Mouse (Mus musculus): ENCODE measurements around the gene Pakap. TPM values are rescaled to one million over a fixed set of nuclear protein-coding genes. Genes with fewer than 3 reads are reported as not detected.

The Pakap gene
- polyA plus RNA-seq, 1 experiment from 2014 or later: 21.4 TPM

DNA sequence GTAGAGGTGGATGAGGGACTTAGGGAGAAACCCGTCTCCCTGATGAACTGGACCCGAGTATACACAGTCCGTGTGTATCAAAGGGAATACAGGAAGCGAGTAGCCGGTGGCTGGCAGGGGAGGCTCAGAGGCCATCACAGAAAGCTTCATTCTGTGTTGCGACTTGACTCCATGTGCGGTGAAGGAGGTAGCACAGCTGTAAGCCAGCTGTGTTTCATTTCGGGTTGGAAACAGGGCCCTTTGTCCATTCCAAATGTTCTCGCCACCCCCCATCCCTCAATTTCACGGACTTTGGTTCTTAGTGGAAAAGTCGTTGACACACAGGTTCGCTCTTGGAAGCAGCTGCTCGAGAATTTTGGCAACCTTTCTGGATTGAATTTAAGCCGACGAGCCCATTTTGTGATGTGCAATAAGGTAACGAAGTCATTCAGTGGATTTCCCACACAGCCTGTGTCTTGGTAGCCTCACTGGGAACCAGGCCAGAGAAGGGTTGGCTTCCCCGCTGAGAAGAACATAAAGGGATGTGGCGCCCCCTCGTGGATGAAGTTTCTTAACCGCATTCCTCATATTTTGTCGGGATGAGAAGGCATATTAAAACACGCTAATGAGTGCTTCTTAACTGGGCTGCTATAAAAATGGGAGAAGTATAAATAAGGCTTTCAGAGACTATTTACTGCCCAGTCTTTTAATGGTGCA lies 39.4 kb downstream of the Pakap start:
- H3K4me3 ChIP-seq (ENCODE audit: low read depth, low read length): no peak overlapping the region
- WGBS: 47% methylated on average over 22 of the region's 22 CpGs
- no peak overlapping the region for H3K27ac ChIP-seq (ENCODE audit: low read depth, low read length)
- H3K9ac ChIP-seq (ENCODE audit: low read length): no peak overlapping the region
- no peaks in the 10 kb centered on the region for H3K36me3 ChIP-seq (ENCODE audit: control insufficient read depth, insufficient read depth, low read length)
- peak; percentile 30; the same call in 1 of the 2 replicates for ATAC-seq (ENCODE audit: low FRiP score)
- no peaks in the 10 kb centered on the region for H3K27me3 ChIP-seq (ENCODE audit: control insufficient read depth, insufficient read depth, low read length)
- H3K9me3 ChIP-seq (ENCODE audit: control insufficient read depth, low read length): no peaks in the 10 kb centered on the region
- H3K4me2 ChIP-seq: no peak overlapping the region
- peaks cover 3% of the 10 kb centered on the region; the same call in 1 of the 2 replicates for H3K4me1 ChIP-seq (ENCODE audit: control insufficient read depth, insufficient read depth, low read length)
- peak; percentile 98 for DNase-seq (ENCODE audit: low spot score, missing footprints)

DNA sequence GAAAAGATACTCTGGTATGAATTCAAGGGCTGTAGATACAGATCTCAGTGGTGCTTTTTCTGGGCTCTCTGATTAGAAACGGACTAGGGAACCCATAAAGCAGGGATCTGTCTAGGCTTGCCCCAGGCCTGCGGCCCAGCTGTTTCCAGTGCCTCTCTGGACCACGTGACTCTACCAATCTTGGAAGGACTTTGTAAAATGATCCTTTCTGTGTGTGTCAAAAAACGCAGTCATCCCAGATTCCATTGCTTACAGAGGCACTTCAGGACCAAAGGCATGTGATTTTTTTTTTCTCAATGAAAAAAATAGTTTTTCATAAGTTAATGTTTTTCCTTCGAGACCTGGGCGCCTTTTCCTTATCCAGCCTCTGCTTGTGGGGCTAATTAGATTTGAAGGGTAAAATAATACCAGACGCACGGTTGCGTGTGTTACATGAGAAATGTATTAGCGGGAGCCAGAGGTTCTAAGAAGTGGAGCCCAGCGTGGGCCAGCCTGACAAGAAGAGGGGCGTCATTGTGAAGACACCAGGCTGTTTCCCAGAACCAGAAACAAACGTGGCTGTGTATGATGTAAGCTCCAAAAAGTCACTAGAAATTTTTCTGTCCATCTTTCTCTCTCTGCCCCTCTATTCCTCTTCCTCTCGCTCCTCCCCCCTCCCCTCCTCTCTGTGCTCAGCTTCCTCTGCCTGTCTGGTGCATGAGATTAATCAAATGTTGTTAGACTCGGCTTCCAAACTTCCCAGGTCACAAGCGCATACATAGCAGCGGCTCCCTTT lies 43.5 kb downstream of the Pakap start:
- ATAC-seq (ENCODE audit: low FRiP score) (no peak), DNase-seq (ENCODE audit: low spot score, missing footprints) (no peak)
- Histone ChIP-seq H3K27ac (ENCODE audit: low read depth, low read length) (no peak overlapping the region; the same call in 1 of the 2 replicates), H3K36me3 (ENCODE audit: control insufficient read depth, insufficient read depth, low read length) (no peaks in the 10 kb centered on the region), H3K4me1 (ENCODE audit: control insufficient read depth, insufficient read depth, low read length) (peaks cover 3% of the 10 kb centered on the region; the same call in 1 of the 2 replicates), H3K9ac (ENCODE audit: low read length) (no peak overlapping the region), H3K27me3 (ENCODE audit: control insufficient read depth, insufficient read depth, low read length) (no peaks in the 10 kb centered on the region), H3K4me2 (no peak overlapping the region), H3K4me3 (ENCODE audit: low read depth, low read length) (no peak overlapping the region), H3K9me3 (ENCODE audit: control insufficient read depth, low read length) (no peaks in the 10 kb centered on the region)
- WGBS: 58% methylated on average over 17 of the region's 17 CpGs

DNA sequence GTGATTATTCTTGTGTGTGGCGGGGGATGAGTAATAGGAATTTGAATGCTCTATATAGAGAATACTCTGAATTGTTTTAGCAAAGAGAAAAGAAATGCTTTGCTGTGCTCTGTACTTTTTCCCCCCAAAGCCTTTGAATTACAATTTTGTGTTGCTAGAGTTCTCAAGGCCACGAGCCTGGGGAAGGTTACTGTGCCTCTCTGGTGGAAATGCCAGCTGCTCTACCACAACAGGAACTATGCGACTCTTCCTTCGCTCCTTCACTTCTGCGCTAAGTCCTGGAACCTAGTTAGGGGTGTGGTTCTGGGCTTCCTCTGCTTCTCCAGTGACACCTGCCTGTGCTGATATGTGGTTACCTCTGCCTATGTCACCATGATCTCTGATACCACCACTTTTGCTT lies 44.7 kb downstream of the Pakap start:
- ATAC-seq (ENCODE audit: low FRiP score): no peak
- no peaks in the 10 kb centered on the region for H3K36me3 ChIP-seq (ENCODE audit: control insufficient read depth, insufficient read depth, low read length)
- no peak for DNase-seq (ENCODE audit: low spot score, missing footprints)
- 93% methylated on average over 5 of the region's 5 CpGs for WGBS
- no peak overlapping the region for H3K4me3 ChIP-seq (ENCODE audit: low read depth, low read length)
- H3K27me3 ChIP-seq (ENCODE audit: control insufficient read depth, insufficient read depth, low read length): no peaks in the 10 kb centered on the region
- no peak overlapping the region for H3K27ac ChIP-seq (ENCODE audit: low read depth, low read length)
- H3K9ac ChIP-seq (ENCODE audit: low read length): no peak overlapping the region
- no peak overlapping the region for H3K4me2 ChIP-seq
- no peaks in the 10 kb centered on the region for H3K9me3 ChIP-seq (ENCODE audit: control insufficient read depth, low read length)
- peaks cover 3% of the 10 kb centered on the region; the same call in 1 of the 2 replicates for H3K4me1 ChIP-seq (ENCODE audit: control insufficient read depth, insufficient read depth, low read length)

DNA sequence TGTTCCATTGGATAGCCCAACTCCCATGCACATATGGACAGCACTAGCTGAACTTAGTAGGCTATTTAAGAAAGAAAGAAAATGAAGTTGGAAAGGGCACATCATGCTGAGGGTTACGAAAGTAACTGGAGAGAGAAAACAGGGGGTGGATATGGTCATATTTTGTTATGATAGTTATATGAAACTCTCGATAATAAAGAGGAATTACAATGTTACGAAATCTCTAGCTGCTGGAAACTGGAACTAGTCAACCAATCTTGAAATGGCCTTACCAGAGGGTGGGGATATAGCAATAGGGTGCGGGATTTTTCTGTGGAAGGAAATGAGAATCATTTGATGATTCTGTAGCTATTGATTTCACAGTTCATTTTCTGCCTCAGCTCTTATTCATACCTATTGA lies 46.7 kb downstream of the Pakap start:
- 88% methylated on average over 4 of the region's 4 CpGs for WGBS
- H3K4me2 ChIP-seq: no peak overlapping the region
- H3K27ac ChIP-seq (ENCODE audit: low read depth, low read length): no peak overlapping the region
- no peaks in the 10 kb centered on the region for H3K9me3 ChIP-seq (ENCODE audit: control insufficient read depth, low read length)
- ATAC-seq (ENCODE audit: low FRiP score) (no peak), DNase-seq (ENCODE audit: low spot score, missing footprints) (no peak)
- no peaks in the 10 kb centered on the region for H3K27me3 ChIP-seq (ENCODE audit: control insufficient read depth, insufficient read depth, low read length)
- H3K9ac ChIP-seq (ENCODE audit: low read length): no peak overlapping the region
- H3K4me3 ChIP-seq (ENCODE audit: low read depth, low read length): no peak overlapping the region
- peaks cover 3% of the 10 kb centered on the region; the same call in 1 of the 2 replicates for H3K4me1 ChIP-seq (ENCODE audit: control insufficient read depth, insufficient read depth, low read length)
- H3K36me3 ChIP-seq (ENCODE audit: control insufficient read depth, insufficient read depth, low read length): no peaks in the 10 kb centered on the region

GRCm38 (mm10) chr4:57618743-57619142 lies 50.8 kb downstream of the Pakap start:
- WGBS: 94% methylated on average over 6 of the region's 6 CpGs
- H3K36me3 ChIP-seq (ENCODE audit: control insufficient read depth, insufficient read depth, low read length): no peaks in the 10 kb centered on the region
- H3K4me1 ChIP-seq (ENCODE audit: control insufficient read depth, insufficient read depth, low read length): no peaks in the 10 kb centered on the region
- no peak for DNase-seq (ENCODE audit: low spot score, missing footprints)
- no peak overlapping the region for H3K9ac ChIP-seq (ENCODE audit: low read length)
- H3K27ac ChIP-seq (ENCODE audit: low read depth, low read length): no peak overlapping the region
- no peak overlapping the region for H3K4me3 ChIP-seq (ENCODE audit: low read depth, low read length)
- no peaks in the 10 kb centered on the region for H3K9me3 ChIP-seq (ENCODE audit: control insufficient read depth, low read length)
- ATAC-seq (ENCODE audit: low FRiP score): no peak
- H3K27me3 ChIP-seq (ENCODE audit: control insufficient read depth, insufficient read depth, low read length): no peaks in the 10 kb centered on the region
- no peak overlapping the region for H3K4me2 ChIP-seq

DNA sequence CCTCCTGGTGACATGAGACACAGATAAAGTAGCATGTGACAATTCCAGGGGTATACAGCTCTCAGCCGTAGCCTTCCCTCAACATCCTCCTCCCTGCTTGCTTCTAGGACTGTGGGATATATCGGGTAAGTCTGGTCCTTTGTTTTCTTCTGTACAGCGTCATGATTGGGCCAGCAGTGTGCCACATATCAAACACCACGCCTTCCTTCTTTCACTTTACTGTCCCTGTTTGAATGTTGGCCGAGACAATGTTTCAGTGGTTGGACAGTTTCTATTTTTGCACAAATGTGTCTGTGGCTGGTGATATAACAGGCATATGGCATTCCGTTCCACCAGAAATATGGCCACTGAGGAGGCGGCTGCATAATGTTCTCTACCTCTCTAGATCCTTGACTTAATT lies 54.8 kb downstream of the Pakap start:
- Histone ChIP-seq H3K9me3 (ENCODE audit: control insufficient read depth, low read length) (no peaks in the 10 kb centered on the region), H3K9ac (ENCODE audit: low read length) (no peak overlapping the region), H3K27ac (ENCODE audit: low read depth, low read length) (no peak overlapping the region), H3K4me1 (ENCODE audit: control insufficient read depth, insufficient read depth, low read length) (no peaks in the 10 kb centered on the region), H3K36me3 (ENCODE audit: control insufficient read depth, insufficient read depth, low read length) (no peaks in the 10 kb centered on the region), H3K27me3 (ENCODE audit: control insufficient read depth, insufficient read depth, low read length) (no peaks in the 10 kb centered on the region), H3K4me2 (no peak overlapping the region), H3K4me3 (ENCODE audit: low read depth, low read length) (no peak overlapping the region)
- 90% methylated on average over 7 of the region's 7 CpGs for WGBS
- ATAC-seq (ENCODE audit: low FRiP score): no peak
- no peak for DNase-seq (ENCODE audit: low spot score, missing footprints)

DNA sequence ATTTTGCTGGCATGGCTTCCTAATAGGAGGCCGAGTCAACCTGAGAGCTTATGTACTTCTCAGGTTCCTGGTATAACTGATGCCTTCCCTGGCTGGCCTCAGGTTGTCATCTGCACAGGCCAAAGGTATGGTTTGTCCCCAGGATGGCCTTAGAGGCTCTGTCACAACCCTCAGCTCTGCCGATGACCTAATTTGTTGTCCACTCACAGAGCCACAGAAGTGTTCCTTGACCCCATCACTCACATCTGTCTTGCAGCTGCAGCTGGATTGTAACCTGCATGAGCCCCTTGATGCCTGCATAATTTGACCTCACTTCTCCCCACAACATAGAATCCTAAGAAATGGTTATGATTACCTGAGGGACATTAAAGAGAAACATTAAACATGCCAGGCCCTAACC lies 56.8 kb downstream of the Pakap start:
- H3K4me2 ChIP-seq: no peak overlapping the region
- H3K4me1 ChIP-seq (ENCODE audit: control insufficient read depth, insufficient read depth, low read length): no peaks in the 10 kb centered on the region
- H3K9ac ChIP-seq (ENCODE audit: low read length): no peak overlapping the region
- 94% methylated on average over 2 of the region's 2 CpGs for WGBS
- no peak overlapping the region for H3K27ac ChIP-seq (ENCODE audit: low read depth, low read length)
- ATAC-seq (ENCODE audit: low FRiP score) (no peak), DNase-seq (ENCODE audit: low spot score, missing footprints) (no peak)
- no peaks in the 10 kb centered on the region for H3K36me3 ChIP-seq (ENCODE audit: control insufficient read depth, insufficient read depth, low read length)
- no peak overlapping the region for H3K4me3 ChIP-seq (ENCODE audit: low read depth, low read length)
- no peaks in the 10 kb centered on the region for H3K9me3 ChIP-seq (ENCODE audit: control insufficient read depth, low read length)
- H3K27me3 ChIP-seq (ENCODE audit: control insufficient read depth, insufficient read depth, low read length): no peaks in the 10 kb centered on the region

DNA sequence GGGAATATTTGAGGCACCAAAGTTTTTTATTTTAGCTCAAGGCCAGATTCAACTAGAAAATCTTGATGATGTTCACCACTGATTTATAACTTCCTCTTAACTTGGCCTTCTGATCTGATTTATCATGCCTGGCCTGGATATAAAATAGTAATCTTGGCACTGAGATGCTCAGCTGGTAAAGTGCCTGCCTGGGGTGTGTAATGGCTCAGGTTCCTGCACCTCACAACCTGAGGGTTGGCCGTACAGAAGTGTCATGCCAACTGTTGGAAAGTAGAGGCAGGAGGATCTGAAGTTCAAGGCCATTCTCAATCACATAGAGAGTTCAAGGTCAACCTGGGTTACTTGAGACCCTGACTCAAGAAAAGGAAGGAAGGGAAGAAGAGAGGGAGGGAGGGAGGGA lies 57.3 kb downstream of the Pakap start:
- Histone ChIP-seq H3K9ac (ENCODE audit: low read length) (no peak overlapping the region), H3K27ac (ENCODE audit: low read depth, low read length) (no peak overlapping the region), H3K4me2 (no peak overlapping the region), H3K9me3 (ENCODE audit: control insufficient read depth, low read length) (no peaks in the 10 kb centered on the region), H3K27me3 (ENCODE audit: control insufficient read depth, insufficient read depth, low read length) (no peaks in the 10 kb centered on the region), H3K4me1 (ENCODE audit: control insufficient read depth, insufficient read depth, low read length) (no peaks in the 10 kb centered on the region), H3K4me3 (ENCODE audit: low read depth, low read length) (no peak overlapping the region), H3K36me3 (ENCODE audit: control insufficient read depth, insufficient read depth, low read length) (no peaks in the 10 kb centered on the region)
- ATAC-seq (ENCODE audit: low FRiP score) (no peak), DNase-seq (ENCODE audit: low spot score, missing footprints) (peak; percentile 65)
- WGBS: 100% methylated on average over 1 of the region's 1 CpGs

- no peak overlapping the region for H3K4me2 ChIP-seq
- H3K9me3 ChIP-seq (ENCODE audit: control insufficient read depth, low read length): no peaks in the 10 kb centered on the region
- 80% methylated on average over 1 of the region's 1 CpGs for WGBS
- ATAC-seq (ENCODE audit: low FRiP score): no peak
- no peaks in the 10 kb centered on the region for H3K4me1 ChIP-seq (ENCODE audit: control insufficient read depth, insufficient read depth, low read length)
- no peak overlapping the region for H3K9ac ChIP-seq (ENCODE audit: low read length)
- H3K27ac ChIP-seq (ENCODE audit: low read depth, low read length): no peak overlapping the region
- no peak overlapping the region for H3K4me3 ChIP-seq (ENCODE audit: low read depth, low read length)
- no peaks in the 10 kb centered on the region for H3K36me3 ChIP-seq (ENCODE audit: control insufficient read depth, insufficient read depth, low read length)
- peak; percentile 69 for DNase-seq (ENCODE audit: low spot score, missing footprints)
- H3K27me3 ChIP-seq (ENCODE audit: control insufficient read depth, insufficient read depth, low read length): no peaks in the 10 kb centered on the region
These were observed 57.8 kb downstream of the Pakap start for GRCm38 (mm10) chr4:57625756-57626155.

Measured in midbrain, embryonic 11.5 days (tissue).